15 mouse cellular contexts compared by ENCODE assay signal in genomic region chr7:111146670-111147069, GRCm38 (mm10).
"Had no signal": no experiment of that assay in that cellular context is flagged by ENCODE, and none has a peak within 500 bp of the region (broad histone marks: within the 10 kb centered on the region; RNA-seq: fewer than 3 reads in every experiment).

No protein-coding gene starts in this region.

- H3K36me3 ChIP-seq: kidney, embryonic 15.5 days; limb, embryonic 15.5 days; midbrain, embryonic 12.5 days; neural tube, embryonic 12.5 days had no signal

- H3K27ac ChIP-seq: kidney, embryonic 15.5 days; limb, embryonic 15.5 days; midbrain, embryonic 12.5 days; neural tube, embryonic 12.5 days had no signal

- H3K9ac ChIP-seq: kidney, embryonic 15.5 days; limb, embryonic 15.5 days; lung, embryonic 14.5 days; midbrain, embryonic 12.5 days; neural tube, embryonic 12.5 days had no signal

- ATAC-seq: intestine, embryonic 16.5 days had no signal

- H3K4me1 ChIP-seq: kidney, embryonic 15.5 days; midbrain, embryonic 12.5 days; neural tube, embryonic 12.5 days had no signal

- DNase-seq: kidney, adult 2 months; kidney, postnatal 14 days; lung, embryonic 14.5 days; lung, postnatal 10 days; lung, postnatal 4 days; spleen, adult 18-20 months; thymus, adult 18-20 months; thymus, postnatal 14 days had no signal

- H3K9me3 ChIP-seq: kidney, embryonic 15.5 days; limb, embryonic 15.5 days; megakaryocyte, embryonic 14.5 days; midbrain, embryonic 12.5 days; neural tube, embryonic 12.5 days had no signal

- H3K4me3 ChIP-seq: kidney, embryonic 15.5 days; limb, embryonic 15.5 days; megakaryocyte, embryonic 14.5 days; midbrain, embryonic 12.5 days; myocyte; neural tube, embryonic 12.5 days had no signal

- H3K4me2 ChIP-seq: kidney, embryonic 15.5 days; limb, embryonic 15.5 days; lung, embryonic 14.5 days; midbrain, embryonic 12.5 days; neural tube, embryonic 12.5 days had no signal

- H3K27me3 ChIP-seq: kidney, embryonic 15.5 days; limb, embryonic 15.5 days; midbrain, embryonic 12.5 days; neural tube, embryonic 12.5 days had no signal
